Mouse (Mus musculus) midbrain, embryonic 11.5 days (tissue): ENCODE data around the gene Hilpda. TPM values are rescaled to one million over a fixed set of nuclear protein-coding genes. Genes with fewer than 3 reads are reported as not detected.

Source experiments
- ATAC-seq: fragments of 200-750 bp; cut with Nextera tagmentation; 2 replicates; pipeline ENCODE4 v1.8.0; 2017; ENCODE audit warnings: moderate TSS enrichment, moderate library complexity; ENCODE audit not compliant: low FRiP score
- DNase-seq: peaks from one replicate; pipeline ENCODE4 v3.0.0; 2015; ENCODE audit warnings: low spot score; ENCODE audit errors: missing footprints
- H3K27ac ChIP-seq: fragments of 300-500 bp; sonication (generic); 2 replicates; pipeline ENCODE4 v1.5.1; 2014; ENCODE audit warnings: low read depth, low read length
- H3K27me3 ChIP-seq: fragments of 300-500 bp; sonication (generic); 2 replicates; pipeline ENCODE4 v1.6.1; 2014; ENCODE audit warnings: mild to moderate bottlenecking, low read length, moderate library complexity, mixed read lengths; ENCODE audit not compliant: control insufficient read depth, insufficient read depth
- H3K36me3 ChIP-seq: fragments of 300-500 bp; sonication (generic); 2 replicates; pipeline ENCODE4 v1.6.1; 2014; ENCODE audit warnings: mild to moderate bottlenecking, low read length, moderate library complexity, mixed read lengths; ENCODE audit not compliant: control insufficient read depth, insufficient read depth
- H3K4me1 ChIP-seq: fragments of 300-500 bp; sonication (generic); 2 replicates; pipeline ENCODE4 v1.6.1; 2014; ENCODE audit warnings: low read length; ENCODE audit not compliant: control insufficient read depth, insufficient read depth
- H3K4me2 ChIP-seq: fragments of 300-500 bp; sonication (generic); 2 replicates; pipeline ENCODE4 v1.6.1; 2014; ENCODE audit warnings: mild to moderate bottlenecking, moderate library complexity
- H3K4me3 ChIP-seq: fragments of 300-500 bp; sonication (generic); 2 replicates; pipeline ENCODE4 v1.5.1; 2014; ENCODE audit warnings: low read depth, low read length
- H3K9ac ChIP-seq: fragments of 300-500 bp; sonication (generic); 2 replicates; pipeline ENCODE4 v1.6.1; 2014; ENCODE audit warnings: low read length
- H3K9me3 ChIP-seq: fragments of 300-500 bp; sonication (generic); 2 replicates; pipeline ENCODE4 v1.6.1; 2016; ENCODE audit warnings: low read length; ENCODE audit not compliant: control insufficient read depth
- WGBS: fragments of 180-500 bp; shearing (Covaris S2); extraction: QIAGEN DNeasy Blood & Tissue Kit; methylation state at CpG from one replicate; pipeline ENCODE4 v1.1.7; 2014; 5-methylcytosine and 5-hydroxymethylcytosine counted together
- polyA plus RNA-seq: library from polyadenylated mRNA; unstranded; fragments of >200 nt; fragmentation: Nextera tagmentation; extraction: Ambion mirVana; gene quantifications from 2 replicates; pipeline ENCODE4 v1.2.1, GENCODE M21; 2014

The Hilpda gene
- polyA plus RNA-seq, 1 experiment from 2014 or later = 30.1 TPM

- Histone ChIP-seq H3K9me3 (no peaks in the 10 kb centered on the region), H3K36me3 (no peaks in the 10 kb centered on the region), H3K27ac (no peak overlapping the region), H3K27me3 (no peaks in the 10 kb centered on the region), H3K9ac (no peak overlapping the region), H3K4me2 (no peak overlapping the region), H3K4me1 (peaks cover 3% of the 10 kb centered on the region; the same call in 1 of the 2 replicates), H3K4me3 (no peak overlapping the region)
- 80% methylated on average over 4 of the region's 4 CpGs for WGBS
- no peak for DNase-seq
- ATAC-seq = no peak
Measured at GRCm38 (mm10) chr6:29266936-29267335, 5.4 kb upstream of the Hilpda start.

- Histone ChIP-seq H3K4me3 (no peak overlapping the region), H3K4me1 (0 out of 2 replicates have a peak, but pooled peaks cover 2% of the 10 kb centered on the region), H3K9me3 (no peaks in the 10 kb centered on the region), H3K36me3 (no peaks in the 10 kb centered on the region), H3K9ac (no peak overlapping the region), H3K27ac (no peak overlapping the region), H3K4me2 (no peak overlapping the region), H3K27me3 (no peaks in the 10 kb centered on the region)
- DNase-seq = no peak
- 89% methylated on average over 6 of the region's 6 CpGs for WGBS
- ATAC-seq = no peak
Measured at GRCm38 (mm10) chr6:29269006-29269668, 3.2 kb upstream of the Hilpda start.

GRCm38 (mm10) chr6:29270961-29271360 lies 1.3 kb upstream of the Hilpda start:
- H3K27me3 ChIP-seq = no peaks in the 10 kb centered on the region
- no peak overlapping the region for H3K27ac ChIP-seq
- DNase-seq = no peak
- no peak overlapping the region for H3K4me2 ChIP-seq
- no peak overlapping the region for H3K4me3 ChIP-seq
- H3K36me3 ChIP-seq = peaks cover 3% of the 10 kb centered on the region; the same call in 1 of the 2 replicates
- no peak overlapping the region for H3K9ac ChIP-seq
- 0 out of 2 replicates have a peak, but pooled peaks cover 2% of the 10 kb centered on the region for H3K4me1 ChIP-seq
- no peaks in the 10 kb centered on the region for H3K9me3 ChIP-seq
- no peak for ATAC-seq
- 21% methylated on average over 8 of the region's 8 CpGs for WGBS

- Histone ChIP-seq H3K27me3 (no peaks in the 10 kb centered on the region), H3K4me3 (no peak overlapping the region), H3K9ac (peak overlapping the region; percentile 9; the same call in 1 of the 2 replicates), H3K4me2 (no peak overlapping the region), H3K27ac (0 out of 2 replicates have a peak overlapping the region, but pooled peaks have one; percentile 9), H3K9me3 (no peaks in the 10 kb centered on the region), H3K36me3 (peaks cover 3% of the 10 kb centered on the region; the same call in 1 of the 2 replicates), H3K4me1 (peaks cover 4% of the 10 kb centered on the region; the same call in 1 of the 2 replicates)
- DNase-seq (no peak), ATAC-seq (no peak)
- WGBS = 88% methylated on average over 5 of the region's 5 CpGs
Measured at GRCm38 (mm10) chr6:29276746-29277145, 4.5 kb downstream of the Hilpda start.

GRCm38 (mm10) chr6:29278513-29279267 lies 6.4 kb downstream of the Hilpda start:
- Histone ChIP-seq H3K27ac (no peak overlapping the region), H3K27me3 (no peaks in the 10 kb centered on the region), H3K4me1 (peaks cover 2% of the 10 kb centered on the region; the same call in 1 of the 2 replicates), H3K9me3 (no peaks in the 10 kb centered on the region), H3K9ac (no peak overlapping the region), H3K4me3 (no peak overlapping the region), H3K4me2 (no peak overlapping the region), H3K36me3 (peaks cover 3% of the 10 kb centered on the region; the same call in 1 of the 2 replicates)
- ATAC-seq (peak; percentile 55; the same call in 1 of the 2 replicates), DNase-seq (peak; percentile 91)
- WGBS = 31% methylated on average over 8 of the region's 8 CpGs

- peaks cover 2% of the 10 kb centered on the region; the same call in 1 of the 2 replicates for H3K4me1 ChIP-seq
- no peaks in the 10 kb centered on the region for H3K27me3 ChIP-seq
- no peak within 1 kb of the TSS for H3K9ac ChIP-seq
- no peak within 1 kb of the TSS for H3K27ac ChIP-seq
- no peak within 1 kb of the TSS for H3K4me2 ChIP-seq
- 78% methylated on average over 8 of the region's 8 CpGs for WGBS
- H3K36me3 ChIP-seq = peaks cover 3% of the 10 kb centered on the region; the same call in 1 of the 2 replicates
- H3K9me3 ChIP-seq = no peaks in the 10 kb centered on the region
- no peak for ATAC-seq
- H3K4me3 ChIP-seq = no peak within 1 kb of the TSS
- DNase-seq = no peak
Measured at GRCm38 (mm10) chr6:29279293-29279692, 7.0 kb downstream of the Hilpda start, which contains the start of gene Fam71f2. Fam71f2 (plus strand) TSS chr6:29279593.

GRCm38 (mm10) chr6:29280671-29281070 lies 8.4 kb downstream of the Hilpda start:
- H3K27me3 ChIP-seq = no peaks in the 10 kb centered on the region
- H3K36me3 ChIP-seq = no peaks in the 10 kb centered on the region
- no peak overlapping the region for H3K27ac ChIP-seq
- 36% methylated on average over 7 of the region's 7 CpGs for WGBS
- ATAC-seq (no peak), DNase-seq (no peak)
- peaks cover 2% of the 10 kb centered on the region; the same call in 1 of the 2 replicates for H3K4me1 ChIP-seq
- H3K9me3 ChIP-seq = no peaks in the 10 kb centered on the region
- H3K4me3 ChIP-seq = no peak overlapping the region
- no peak overlapping the region for H3K4me2 ChIP-seq
- H3K9ac ChIP-seq = no peak overlapping the region

GRCm38 (mm10) chr6:29286870-29287269 lies 14.6 kb downstream of the Hilpda start:
- Histone ChIP-seq H3K4me1 (peaks cover 3% of the 10 kb centered on the region; the same call in 1 of the 2 replicates), H3K9ac (no peak overlapping the region), H3K27ac (no peak overlapping the region), H3K36me3 (no peaks in the 10 kb centered on the region), H3K9me3 (no peaks in the 10 kb centered on the region), H3K4me2 (no peak overlapping the region), H3K27me3 (no peaks in the 10 kb centered on the region), H3K4me3 (no peak overlapping the region)
- 67% methylated on average over 7 of the region's 7 CpGs for WGBS
- ATAC-seq (no peak), DNase-seq (no peak)

GRCm38 (mm10) chr6:29287481-29287880 lies 15.2 kb downstream of the Hilpda start:
- DNase-seq = no peak

More at GRCm38 (mm10) chr6:29287481-29287880, 15.2 kb downstream of the Hilpda start:
- no peak overlapping the region for H3K4me2 ChIP-seq
- H3K9ac ChIP-seq = no peak overlapping the region
- 29% methylated on average over 6 of the region's 6 CpGs for WGBS
- H3K4me1 ChIP-seq = peaks cover 3% of the 10 kb centered on the region; the same call in 1 of the 2 replicates
- H3K9me3 ChIP-seq = no peaks in the 10 kb centered on the region
- no peak for ATAC-seq
- H3K4me3 ChIP-seq = no peak overlapping the region
- no peak overlapping the region for H3K27ac ChIP-seq
- no peaks in the 10 kb centered on the region for H3K36me3 ChIP-seq
- no peaks in the 10 kb centered on the region for H3K27me3 ChIP-seq
